Mouse (Mus musculus): ENCODE data around the gene Gm45213.

DNA sequence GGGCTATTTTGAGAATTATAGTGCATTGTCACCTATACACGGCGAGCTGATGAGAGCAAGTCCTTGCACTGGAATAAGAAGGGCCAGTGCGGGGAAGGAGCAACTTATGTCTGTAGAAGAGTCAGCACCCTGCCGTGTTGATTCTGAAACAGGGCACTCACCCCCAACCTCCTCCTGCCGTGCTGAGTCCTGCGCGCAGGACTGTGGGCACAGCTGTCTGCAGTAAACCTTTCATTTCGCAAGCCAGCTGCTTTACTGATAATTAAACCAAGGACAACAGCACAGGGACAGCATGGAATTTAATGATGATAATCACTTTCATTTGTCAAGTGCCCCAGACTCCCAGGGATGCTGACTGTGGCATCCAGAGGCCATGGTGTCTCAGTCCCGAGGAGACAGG, 1.2 kb downstream of the Gm45213 start:
- TF ChIP-seq POLR2A (IDR thresholded peaks at IDR 0.05; ENCODE audit: low read depth, low read length): no peak
- no peak for TF ChIP-seq CTCF (conservative IDR thresholded peaks at IDR 0.05; ENCODE audit: insufficient read depth, insufficient read length, low read depth, low read length)

All from kidney, adult 2 months (tissue).